Mouse (Mus musculus) megakaryocyte, embryonic 14.5 days (primary cell): ENCODE results near the gene Tuba1c.

Experiments used
- FLI1 ChIP-seq: IDR thresholded peaks from 2 replicates; pipeline ENCODE4 v1.6.1; 2012; ENCODE audit warnings: low read length, inconsistent platforms, mixed read lengths
- GATA1 ChIP-seq: IDR thresholded peaks from 3 replicates; pipeline ENCODE4 v1.6.1; 2012; ENCODE audit warnings: mixed read lengths, low read length, inconsistent platforms, borderline replicate concordance

DNA sequence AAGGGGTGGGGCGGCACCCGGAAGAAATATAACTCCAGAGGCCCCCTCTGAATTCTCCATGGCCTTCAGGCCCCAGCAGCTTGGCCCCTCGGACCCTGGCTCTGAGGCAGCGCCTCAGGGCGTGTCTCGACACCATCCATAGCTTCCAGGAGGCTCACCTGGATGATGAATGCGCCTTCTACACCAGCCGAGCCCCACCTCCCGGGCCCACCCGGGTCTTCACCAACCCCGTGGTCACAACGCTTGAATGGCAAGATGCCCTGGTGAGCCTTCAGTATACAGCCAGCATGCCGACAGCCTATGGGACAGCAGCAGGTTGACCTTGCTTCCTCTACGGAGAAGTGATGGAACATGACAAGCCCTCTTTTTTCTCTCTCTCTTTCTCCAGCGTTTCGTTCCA is 53.1 kb downstream of the Tuba1c start:
- TF ChIP-seq GATA1 (no peak), FLI1 (no peak)
